Comparison of ENCODE assay signal across 8 mouse cellular contexts in the genomic region with DNA sequence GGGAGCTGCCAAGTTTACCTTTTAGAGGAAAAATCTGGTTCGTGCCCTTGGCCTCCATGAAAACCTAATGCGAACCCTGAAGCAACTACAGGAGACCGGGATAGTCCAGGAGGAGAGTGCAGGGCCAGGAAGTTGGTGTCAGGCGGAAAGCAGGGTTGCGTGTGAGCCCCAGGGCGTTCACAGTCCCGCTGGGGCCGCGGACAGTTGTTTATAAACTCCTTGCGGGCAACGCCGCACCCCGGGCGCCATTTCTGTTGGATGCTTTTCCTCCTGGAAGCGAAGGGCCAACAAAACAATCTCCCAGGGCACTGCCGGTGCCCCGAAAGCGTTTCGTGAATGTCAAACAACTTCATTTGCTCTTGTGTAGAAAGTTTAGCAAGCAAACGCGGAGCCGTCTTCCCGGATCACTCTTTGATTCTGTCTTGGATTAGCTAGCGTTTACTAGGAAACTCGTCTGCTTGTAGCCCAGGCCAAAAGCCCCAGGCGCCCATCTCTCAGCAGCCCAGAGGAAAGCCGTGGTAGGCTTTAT. TPM values are rescaled to one million over a fixed set of nuclear protein-coding genes. Genes with fewer than 3 reads are reported as not detected.
DNase-seq lines count a peak whose midpoint lies in the region; ATAC-seq and TF ChIP-seq lines count a peak whose summit lies in the region.

No protein-coding gene starts in this region.

- DNase-seq in limb, embryonic 11.5 days (ENCODE audit: low spot score) = peak; percentile 71
- DNase-seq in stomach, postnatal 0 days (ENCODE audit: low spot score) = no peak
- DNase-seq in ovary, postnatal 36 days (ENCODE audit: low spot score) = no peak
- no peak for DNase-seq in spleen, postnatal 36 days (ENCODE audit: low spot score in 2 of 2)
- no peak for DNase-seq in urinary bladder, adult 2 months (ENCODE audit: low spot score)

- H3K4me3 ChIP-seq in megakaryocyte, embryonic 14.5 days (replicated peaks) = peak overlapping the region; percentile 84
- H3K4me3 ChIP-seq in heart, embryonic 12.5 days = peak overlapping the region; percentile 32
- H3K4me3 ChIP-seq in limb, embryonic 11.5 days (ENCODE audit: low read depth, low read length) = peak overlapping the region; percentile 5; the same call in 1 of the 2 replicates
- peak overlapping the region; percentile 27 for H3K4me3 ChIP-seq in stomach, postnatal 0 days (ENCODE audit: low read depth, low read length)

- TF ChIP-seq CTCF in stomach, postnatal 0 days (IDR thresholded peaks at IDR 0.05; ENCODE audit: low read depth) = no peak

- H3K4me2 ChIP-seq in heart, embryonic 12.5 days = peak overlapping the region; percentile 55
- H3K4me2 ChIP-seq in limb, embryonic 11.5 days (ENCODE audit: low read depth, severe bottlenecking) = peak overlapping the region; percentile 39
- H3K4me2 ChIP-seq in stomach, postnatal 0 days (replicated peaks; ENCODE audit: low read depth) = peak overlapping the region; percentile 39

- no peak for TF ChIP-seq EP300 in stomach, postnatal 0 days (optimal IDR thresholded peaks at IDR 0.05)

- ATAC-seq in megakaryocyte, adult 5-6 weeks (ENCODE audit: poor library complexity, severe bottlenecking) = no peak
- ATAC-seq in heart, embryonic 12.5 days (ENCODE audit: insufficient number of reproducible peaks, low FRiP score) = no peak
- ATAC-seq in limb, embryonic 11.5 days (ENCODE audit: insufficient number of reproducible peaks, low FRiP score, low TSS enrichment, low read depth) = no peak
- no peak for ATAC-seq in stomach, postnatal 0 days (ENCODE audit: low FRiP score, low TSS enrichment)

- H3K4me1 ChIP-seq in megakaryocyte, embryonic 14.5 days = peaks cover 25% of the 10 kb centered on the region
- H3K4me1 ChIP-seq in heart, embryonic 12.5 days (replicated peaks) = peaks cover 29% of the 10 kb centered on the region
- peaks cover 14% of the 10 kb centered on the region for H3K4me1 ChIP-seq in limb, embryonic 11.5 days (ENCODE audit: control insufficient read depth, insufficient read depth, low read length)
- peaks cover 8% of the 10 kb centered on the region; the same call in 1 of the 2 replicates for H3K4me1 ChIP-seq in stomach, postnatal 0 days (replicated peaks; ENCODE audit: control insufficient read depth, insufficient read depth)

- no peak overlapping the region for H3K27ac ChIP-seq in heart, embryonic 12.5 days (ENCODE audit: poor library complexity, severe bottlenecking)
- H3K27ac ChIP-seq in limb, embryonic 11.5 days (replicated peaks; ENCODE audit: low read depth, low read length) = no peak overlapping the region
- no peak overlapping the region for H3K27ac ChIP-seq in stomach, postnatal 0 days (replicated peaks)

- H3K9ac ChIP-seq in heart, embryonic 12.5 days = no peak overlapping the region
- H3K9ac ChIP-seq in limb, embryonic 11.5 days (ENCODE audit: low read length) = no peak overlapping the region
- no peak overlapping the region for H3K9ac ChIP-seq in stomach, postnatal 0 days (ENCODE audit: low read length)

- H3K27me3 ChIP-seq in megakaryocyte, embryonic 14.5 days (replicated peaks) = peaks cover 98% of the 10 kb centered on the region
- peaks cover 88% of the 10 kb centered on the region for H3K27me3 ChIP-seq in heart, embryonic 12.5 days (replicated peaks)
- H3K27me3 ChIP-seq in limb, embryonic 11.5 days (ENCODE audit: control insufficient read depth, insufficient read depth, low read length) = peaks cover 71% of the 10 kb centered on the region
- peaks cover 15% of the 10 kb centered on the region; the same call in 1 of the 2 replicates for H3K27me3 ChIP-seq in stomach, postnatal 0 days (ENCODE audit: control insufficient read depth, insufficient read depth, low read length)

- WGBS in heart, embryonic 12.5 days = under 1% methylated on average over 27 of the region's 27 CpGs
- WGBS in limb, embryonic 11.5 days = 0% methylated on average over 27 of the region's 27 CpGs
- WGBS in stomach, postnatal 0 days = 2% methylated on average over 27 of the region's 27 CpGs

- 0 out of 2 replicates have a peak, but pooled peaks cover 3% of the 10 kb centered on the region for H3K9me3 ChIP-seq in megakaryocyte, embryonic 14.5 days
- no peaks in the 10 kb centered on the region for H3K9me3 ChIP-seq in heart, embryonic 12.5 days (replicated peaks)
- H3K9me3 ChIP-seq in limb, embryonic 11.5 days (ENCODE audit: control insufficient read depth, low read length) = no peaks in the 10 kb centered on the region
- H3K9me3 ChIP-seq in stomach, postnatal 0 days (ENCODE audit: control insufficient read depth, low read length) = no peaks in the 10 kb centered on the region

- H3K36me3 ChIP-seq in megakaryocyte, embryonic 14.5 days (replicated peaks; ENCODE audit: low read length) = no peaks in the 10 kb centered on the region
- H3K36me3 ChIP-seq in heart, embryonic 12.5 days = no peaks in the 10 kb centered on the region
- no peaks in the 10 kb centered on the region for H3K36me3 ChIP-seq in limb, embryonic 11.5 days (ENCODE audit: control insufficient read depth, insufficient read depth, low read length)
- H3K36me3 ChIP-seq in stomach, postnatal 0 days (ENCODE audit: control insufficient read depth, insufficient read depth, low read length) = no peaks in the 10 kb centered on the region

RNA-seq across cellular contexts. Expression of a gene that starts 11.1 kb away (rescaled TPM):
- polyA plus RNA-seq in megakaryocyte, embryonic 14.5 days (2012; ENCODE audit: insufficient read depth, low replicate concordance) = 5.4 and 10.2 TPM in 2 replicates
- 7.3 and 8.9 TPM in 2 replicates for total RNA-seq in megakaryocyte, adult 5-6 weeks (2015)
- 0.65 and 0.66 TPM in 2 replicates for total RNA-seq in megakaryocyte, adult 5-6 weeks (2017)
- polyA plus RNA-seq in heart, embryonic 12.5 days (2016; fragmentation: Nextera tagmentation; extraction: Ambion mirVana) = 0.82 TPM in 1 of 2 replicates, not detected in the other
- polyA plus RNA-seq in limb, embryonic 11.5 days (2014; fragmentation: Nextera tagmentation; extraction: Ambion mirVana) = 1.4 and 1.8 TPM in 2 replicates
- 1.5 and 2.3 TPM in 2 replicates for polyA plus RNA-seq in stomach, postnatal 0 days (2015; fragmentation: Nextera tagmentation; extraction: Ambion mirVana)
- 1.1 and 2.1 TPM in 2 replicates for polyA plus RNA-seq in urinary bladder, adult 2 months (2012; rRNA removed)

Comparison
In these comparisons a context has a peak if more than half of its experiments do, and no peak if none do; other contexts are left out.
1. H3K4me3 ChIP-seq: peak in every context shown above with its lines; median percentile 84 in megakaryocyte, embryonic 14.5 days; 32 in heart, embryonic 12.5 days; 27 in stomach, postnatal 0 days; 5 in limb, embryonic 11.5 days.